Mouse (Mus musculus) cerebellum, adult 11-12 months (tissue): Measurements from ENCODE around the gene Iqsec3.

Experiments used
- DNase-seq: peaks from one replicate; pipeline ENCODE4 v3.0.0; 2022

Gene Iqsec3

DNA sequence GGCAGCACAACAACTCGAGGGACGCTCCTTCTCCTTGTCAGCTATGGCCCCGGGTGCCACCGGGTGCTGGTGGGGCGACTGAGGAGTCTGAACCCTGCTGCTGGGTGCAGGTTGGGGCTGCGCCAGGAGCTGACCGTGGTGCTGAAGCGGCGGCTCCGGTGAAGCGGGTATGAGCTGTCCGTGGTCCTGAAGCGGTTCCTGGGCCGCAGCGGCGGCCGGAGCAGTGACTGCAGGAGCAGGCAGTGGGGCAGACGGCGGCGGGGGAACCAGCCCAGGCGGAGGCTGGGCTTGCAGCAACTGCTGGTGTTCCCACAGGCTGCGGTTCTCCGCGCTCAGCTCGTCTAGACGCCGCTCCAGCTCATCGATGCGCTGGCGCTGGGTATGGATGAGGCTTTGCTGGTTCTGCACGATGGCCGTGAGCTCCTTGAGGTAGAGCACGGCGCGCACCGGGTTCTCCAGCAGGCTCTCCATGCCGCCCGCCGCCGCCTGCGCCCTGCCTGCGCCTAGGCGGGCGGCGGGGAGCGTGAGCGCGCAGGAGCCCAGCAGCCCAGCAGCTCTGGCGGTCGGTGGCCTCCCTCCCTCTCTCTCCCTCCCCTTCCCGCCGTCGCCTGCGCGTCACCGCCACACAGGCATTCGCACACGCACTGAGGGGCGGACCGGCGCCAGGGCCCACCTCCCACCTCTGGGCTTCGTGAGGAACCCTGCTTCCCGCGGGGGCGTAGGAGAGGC is at the start of gene Iqsec3:
Gene Iqsec3 (minus strand): TSS at position 586 of the 729 bp plus-strand sequence.
- DNase-seq, result peak; percentile 45

DNA sequence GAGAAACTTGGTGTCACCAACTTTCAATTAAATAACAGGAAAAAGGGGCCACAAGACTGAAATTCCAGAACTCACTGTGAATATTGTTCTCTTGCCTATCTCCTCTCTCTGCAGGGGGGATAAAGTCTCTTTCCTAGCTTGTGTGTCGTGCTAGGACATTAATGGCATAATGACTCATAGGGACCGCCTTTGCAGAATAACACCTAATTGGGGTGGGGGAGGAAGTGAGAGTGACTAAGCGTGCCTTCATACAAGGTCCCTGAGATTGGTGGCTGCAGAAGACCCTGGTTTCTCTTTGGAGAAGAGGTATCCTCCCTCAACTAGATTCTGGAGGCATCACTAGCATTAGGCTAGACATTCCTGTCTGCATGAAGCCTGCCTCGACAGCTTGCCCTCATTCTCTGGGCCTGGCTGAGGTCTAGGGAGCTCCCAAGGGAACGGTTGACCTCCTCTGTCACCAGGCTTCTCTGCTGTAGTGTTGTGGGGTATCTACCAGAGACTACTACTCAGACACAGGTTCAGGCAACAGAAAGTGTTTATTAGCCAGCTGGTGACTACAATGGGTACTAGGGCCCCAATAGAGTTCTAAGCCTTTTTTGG is 48.7 kb upstream of the Iqsec3 start:
- no peak for DNase-seq

DNA sequence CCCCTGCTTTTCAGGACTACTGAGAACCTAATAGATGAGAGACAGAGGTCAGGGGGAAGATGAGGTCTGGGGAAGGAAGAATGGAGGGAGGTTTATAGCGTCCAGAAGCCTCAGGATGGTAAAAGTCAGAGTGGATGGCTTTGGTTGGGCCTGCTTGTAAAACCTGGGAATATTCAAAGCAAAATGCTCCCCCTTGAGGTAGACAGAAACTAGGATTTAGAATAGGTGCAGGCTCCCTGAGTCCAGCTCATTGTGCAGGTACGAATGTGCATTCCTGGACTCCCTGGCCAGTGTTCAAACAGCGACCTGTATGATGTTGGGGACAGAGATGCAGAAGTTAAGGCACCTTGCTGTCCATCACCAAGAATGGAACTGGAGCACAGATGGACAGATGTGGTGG is 47.6 kb upstream of the Iqsec3 start:
- DNase-seq, result no peak

DNA sequence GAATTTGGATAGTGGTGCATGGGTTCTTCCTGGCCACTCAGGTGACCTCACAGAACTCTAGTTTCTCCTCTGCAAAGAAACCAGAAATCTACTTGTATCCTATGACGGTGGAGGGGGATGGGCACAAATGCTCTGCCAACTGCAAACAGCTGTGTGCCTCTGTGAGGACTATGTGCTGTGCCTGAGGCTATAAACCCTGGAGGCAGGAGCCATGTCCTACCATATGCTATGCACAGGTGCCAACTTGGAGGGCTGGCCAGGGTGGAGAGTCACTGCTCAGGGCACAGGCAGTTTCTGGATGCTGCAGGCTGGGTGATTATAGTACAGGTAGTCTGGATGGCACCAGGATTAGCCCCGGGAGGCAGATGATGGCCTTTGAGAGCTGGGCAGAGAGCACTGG is 46.4 kb upstream of the Iqsec3 start:
- DNase-seq, result no peak

DNA sequence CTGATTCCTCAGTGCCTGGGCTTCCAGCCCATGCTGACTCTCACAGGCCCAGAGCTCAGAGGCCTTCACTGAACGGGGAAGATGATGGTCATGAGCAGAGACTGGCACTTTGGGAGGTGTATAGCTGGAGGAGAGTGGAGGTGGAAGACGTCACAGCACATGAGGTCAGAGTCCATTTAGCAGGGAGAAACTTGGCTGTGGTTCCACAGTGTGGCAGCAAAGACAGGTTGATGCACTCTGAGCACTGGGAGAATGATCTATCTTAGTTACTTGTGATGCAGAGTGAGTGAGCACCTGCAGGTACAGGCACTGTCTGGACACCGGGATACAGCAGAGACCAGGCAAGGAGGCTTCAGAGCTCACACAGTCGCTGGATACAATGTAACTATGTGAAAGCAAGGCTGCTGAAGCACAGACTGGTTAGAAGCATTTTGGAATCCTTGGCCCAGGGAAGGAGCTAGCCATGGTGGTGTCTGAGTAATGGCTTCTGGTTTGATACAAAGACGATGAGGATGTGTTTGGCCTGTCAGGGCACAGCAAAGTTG is 45.9 kb upstream of the Iqsec3 start:
- no peak for DNase-seq

- no peak for DNase-seq
Measured at GRCm38 (mm10) chr6:121517726-121518125, 44.2 kb upstream of the Iqsec3 start.

GRCm38 (mm10) chr6:121510381-121510780 is 36.9 kb upstream of the Iqsec3 start:
- no peak for DNase-seq

- DNase-seq, result no peak
Measured at GRCm38 (mm10) chr6:121509871-121510270, 36.4 kb upstream of the Iqsec3 start.

DNA sequence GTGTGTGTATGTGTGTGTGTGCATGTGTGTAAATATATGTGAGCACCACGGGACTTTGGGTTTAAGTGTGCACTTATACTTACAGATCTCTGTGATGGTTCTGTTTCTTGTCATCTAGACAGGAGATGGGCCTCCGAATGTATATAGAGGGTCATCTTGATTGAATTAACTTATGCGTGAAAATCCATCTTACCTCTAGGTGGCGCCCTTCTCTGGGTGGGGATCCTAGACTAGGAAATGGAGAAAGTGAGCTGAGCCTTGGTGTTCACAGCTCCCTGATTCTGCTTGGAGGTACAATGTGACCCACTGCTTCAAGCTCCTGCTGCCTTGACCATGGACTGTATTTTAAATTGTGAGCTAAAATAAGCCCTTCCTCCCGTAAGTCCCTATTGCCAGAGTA is 34.8 kb upstream of the Iqsec3 start:
- no peak for DNase-seq

DNA sequence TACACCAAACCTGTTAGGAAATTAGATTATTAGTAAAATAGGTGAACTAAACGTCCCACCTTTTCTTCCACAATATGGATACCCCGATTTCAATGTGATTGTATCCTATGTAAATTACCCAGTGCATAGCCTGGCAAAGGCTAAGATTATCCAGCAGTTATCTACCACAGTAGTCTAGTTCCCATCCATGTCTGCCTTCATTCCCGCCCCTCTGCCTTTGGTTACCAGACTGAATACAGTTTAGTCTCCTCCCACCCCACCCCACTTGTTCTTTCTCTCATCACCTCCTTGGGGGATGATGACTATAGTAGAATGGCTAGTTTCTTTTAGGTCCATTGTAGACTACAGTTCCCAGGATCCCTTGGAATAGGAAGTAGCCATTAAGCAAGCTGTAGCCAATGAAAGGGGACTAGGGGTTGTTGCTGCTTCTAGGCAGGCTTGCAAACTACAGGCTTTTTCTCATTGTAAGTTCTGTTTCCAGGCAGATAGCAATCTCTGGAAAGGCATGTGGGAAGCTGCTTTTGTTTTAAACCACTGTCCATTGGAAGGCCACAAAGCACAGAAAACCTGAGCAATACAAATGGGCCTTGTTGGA is 27.7 kb upstream of the Iqsec3 start:
- no peak for DNase-seq

DNA sequence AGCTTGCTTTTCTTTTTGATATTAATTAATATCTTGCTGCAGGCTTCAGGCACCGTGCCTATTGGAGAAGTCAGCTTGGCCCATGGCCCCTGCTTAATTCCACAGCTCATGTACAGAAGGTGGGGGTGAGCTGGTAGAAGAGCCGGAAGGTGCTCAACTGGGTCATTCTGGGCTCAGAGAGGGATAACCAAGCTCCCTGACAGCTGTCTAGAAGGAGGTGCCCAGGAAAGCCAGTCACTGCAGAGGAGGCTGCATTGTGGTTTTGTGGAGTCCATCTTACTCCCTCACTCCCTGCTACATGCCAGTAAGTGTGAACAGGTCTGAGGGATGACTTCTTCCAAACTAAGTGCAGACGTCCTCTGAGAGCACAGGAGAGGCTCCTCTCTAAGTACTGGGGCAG is 26.4 kb upstream of the Iqsec3 start:
- no peak for DNase-seq

DNA sequence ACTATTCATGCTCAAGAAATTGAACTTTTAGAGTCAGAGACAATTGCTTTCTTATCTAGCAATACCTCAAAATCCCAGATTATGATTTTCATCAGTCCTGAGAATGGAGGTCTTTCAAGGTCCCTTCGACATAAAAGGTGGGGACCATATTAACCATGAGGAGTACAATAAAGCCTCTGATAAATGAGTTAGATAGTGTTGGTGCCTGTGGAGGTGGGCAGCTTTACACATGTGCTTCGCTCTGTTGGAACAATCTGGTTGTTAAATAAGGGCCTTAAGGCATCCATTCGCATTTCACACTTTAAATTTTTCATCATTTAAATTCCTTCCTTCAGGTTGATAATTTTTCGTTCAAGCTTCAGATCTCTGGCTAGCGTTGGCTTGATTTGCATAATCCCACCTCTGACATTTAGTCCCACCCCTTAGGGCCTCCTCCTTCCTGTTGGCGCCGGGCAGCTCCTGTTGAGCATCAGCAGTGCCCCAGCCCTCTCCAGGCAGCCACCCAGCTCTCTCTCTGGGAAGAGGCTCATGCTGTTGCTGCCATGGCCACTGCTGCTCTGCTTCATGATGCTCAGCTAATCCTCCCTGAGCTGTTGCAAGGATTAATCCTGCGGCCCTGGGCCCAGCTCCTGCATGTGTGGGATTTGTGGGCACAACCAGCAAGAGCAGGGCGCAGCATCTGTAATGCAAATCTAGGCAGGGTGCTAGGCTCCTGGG is 25.5 kb upstream of the Iqsec3 start:
- DNase-seq, result no peak

- DNase-seq, result no peak
Measured at GRCm38 (mm10) chr6:121495606-121496005, 22.1 kb upstream of the Iqsec3 start.

- no peak for DNase-seq
Measured at GRCm38 (mm10) chr6:121495026-121495425, 21.5 kb upstream of the Iqsec3 start.

GRCm38 (mm10) chr6:121494319-121494718 is 20.8 kb upstream of the Iqsec3 start:
- DNase-seq, result no peak

DNA sequence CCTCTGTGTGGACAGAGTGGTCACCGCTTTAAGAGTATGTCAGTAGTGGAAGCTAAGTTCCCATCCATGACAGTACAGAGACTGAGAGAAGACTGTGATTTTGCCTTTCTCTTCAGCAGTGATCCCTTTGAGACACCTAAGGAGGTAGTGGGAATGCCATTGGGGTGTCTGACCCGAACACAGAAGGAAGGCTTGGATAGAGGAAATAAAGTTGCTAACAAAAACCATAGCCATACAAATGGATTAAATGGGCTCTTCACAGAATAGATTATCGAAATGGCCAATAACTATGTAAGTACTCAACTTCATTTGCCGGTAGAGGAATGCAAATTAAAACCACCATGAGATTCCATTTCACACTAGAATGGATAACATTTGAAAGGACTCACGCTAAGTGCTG is 17.9 kb upstream of the Iqsec3 start:
- DNase-seq, result no peak

- DNase-seq, result no peak
Measured at GRCm38 (mm10) chr6:121472273-121472672, 1.2 kb downstream of the Iqsec3 start.

DNA sequence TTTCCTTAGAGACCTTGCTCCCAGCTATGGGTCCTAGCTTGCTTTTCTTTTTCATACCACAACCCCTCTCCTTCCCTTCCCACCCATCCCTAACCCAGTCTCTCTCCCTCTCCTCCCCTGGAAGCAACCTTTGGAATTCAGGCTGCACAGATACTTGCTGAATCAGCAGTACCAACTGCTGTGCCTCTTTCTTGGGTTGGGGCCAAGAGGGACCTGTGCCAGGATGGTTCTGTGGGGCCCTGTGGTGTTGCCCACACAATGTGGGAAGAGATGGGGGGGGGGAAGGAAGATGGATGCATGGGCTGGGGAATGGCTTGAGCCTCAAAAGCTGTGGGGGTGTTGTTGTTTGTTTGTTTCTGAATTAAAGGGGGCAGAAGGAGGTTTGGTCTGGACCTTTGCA is 5.2 kb downstream of the Iqsec3 start:
- no peak for DNase-seq

- no peak for DNase-seq
Measured at GRCm38 (mm10) chr6:121462628-121463340, 10.7 kb downstream of the Iqsec3 start.

DNA sequence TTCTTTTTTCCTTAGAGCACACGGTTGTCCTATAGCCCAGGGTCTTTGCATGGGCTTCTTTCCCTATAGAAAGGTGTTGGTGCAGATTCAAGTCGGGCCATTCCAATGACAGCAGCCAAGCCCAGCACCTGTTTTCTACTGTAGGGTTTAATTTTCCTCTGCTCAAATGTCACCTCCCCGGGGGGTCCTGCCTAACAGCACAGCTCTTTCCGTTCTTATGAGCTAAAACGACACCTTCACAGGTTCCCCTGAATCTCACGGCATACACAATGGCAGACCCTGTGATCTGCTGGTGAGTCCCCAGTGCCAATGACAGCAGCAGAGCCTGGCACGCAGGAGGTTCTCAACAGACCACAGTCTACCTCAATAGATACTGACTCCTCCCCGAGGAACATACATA is 16.1 kb downstream of the Iqsec3 start:
- no peak for DNase-seq

GRCm38 (mm10) chr6:121456651-121457050 is 16.8 kb downstream of the Iqsec3 start:
- no peak for DNase-seq

DNA sequence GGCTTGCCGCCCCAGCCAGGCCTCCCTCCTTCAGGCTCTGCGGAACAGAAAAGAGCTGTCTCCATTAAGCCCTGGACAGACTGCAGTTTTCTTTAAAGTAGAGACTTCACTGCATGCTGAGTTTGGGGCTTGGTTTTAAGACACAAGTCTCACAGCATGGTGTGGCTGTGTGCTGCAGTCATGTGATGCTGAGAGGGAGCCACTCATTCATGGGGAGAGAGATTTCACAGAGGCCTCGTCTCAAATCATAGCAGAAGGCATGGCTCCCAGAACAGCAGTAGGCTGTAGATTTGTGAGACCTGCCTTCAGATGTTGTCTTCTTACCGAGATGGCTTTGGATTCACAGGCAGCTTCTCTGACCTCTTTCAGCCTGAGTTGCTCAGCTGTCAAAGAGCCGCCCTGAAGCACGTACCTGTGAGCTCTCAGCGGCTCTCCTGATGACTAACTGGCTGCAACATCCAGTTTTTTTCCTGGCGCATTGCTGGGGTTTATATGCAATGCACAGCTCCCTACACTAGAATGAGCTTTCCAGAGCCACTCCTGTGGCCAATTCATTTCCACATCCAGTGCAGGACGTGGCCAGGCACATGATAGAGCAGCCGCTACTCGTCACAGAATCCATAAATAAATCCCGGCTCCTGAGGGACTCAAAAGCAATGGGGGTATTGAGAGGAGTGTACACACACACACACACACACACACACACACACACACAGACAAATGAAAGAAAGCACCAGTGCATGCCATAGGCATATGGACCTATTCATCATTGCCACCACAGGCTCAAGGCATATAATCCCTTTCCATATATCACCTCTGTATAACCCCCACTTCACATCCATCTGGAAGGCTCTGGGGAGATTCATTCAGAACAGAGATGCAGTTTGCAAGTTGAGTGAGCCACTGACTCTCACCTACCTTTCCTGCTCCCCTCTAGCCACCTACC is 18.7 kb downstream of the Iqsec3 start:
- DNase-seq, result no peak
